Mouse (Mus musculus) CD8-positive naive resting alpha-beta T cell, adult 2 months (primary cell): ENCODE data around the gene Ptprm.

Experiments used
- DNase-seq, 2 experiments: peaks; one replicate each; pipeline ENCODE4 v3.0.0; 2022; ENCODE audit warnings: low read depth in 2 of 2, low spot score in 2 of 2

The Ptprm gene

GRCm38 (mm10) chr17:66996016-66996415, 358.2 kb downstream of the Ptprm start:
- no peak for DNase-seq

- DNase-seq = no peak
Measured at GRCm38 (mm10) chr17:66991815-66992214, 362.4 kb downstream of the Ptprm start.

GRCm38 (mm10) chr17:66990761-66991160, 363.5 kb downstream of the Ptprm start:
- no peak for DNase-seq

GRCm38 (mm10) chr17:66988014-66988413, 366.2 kb downstream of the Ptprm start:
- no peak for DNase-seq

- DNase-seq = no peak
Measured at GRCm38 (mm10) chr17:66981649-66982048, 372.6 kb downstream of the Ptprm start.

- DNase-seq = no peak
Measured at GRCm38 (mm10) chr17:66979971-66980370, 374.3 kb downstream of the Ptprm start.

GRCm38 (mm10) chr17:66976490-66976889, 377.8 kb downstream of the Ptprm start:
- DNase-seq = no peak

- no peak for DNase-seq
Measured at GRCm38 (mm10) chr17:66972976-66973375, 381.3 kb downstream of the Ptprm start.

- no peak for DNase-seq
Measured at GRCm38 (mm10) chr17:66960986-66961385, 393.3 kb downstream of the Ptprm start.

GRCm38 (mm10) chr17:66960557-66960956, 393.7 kb downstream of the Ptprm start:
- no peak for DNase-seq

- no peak for DNase-seq
Measured at GRCm38 (mm10) chr17:66959815-66960214, 394.4 kb downstream of the Ptprm start.

- DNase-seq = no peak
Measured at GRCm38 (mm10) chr17:66958766-66959165, 395.5 kb downstream of the Ptprm start.

- DNase-seq = no peak
Measured at GRCm38 (mm10) chr17:66944498-66944897, 409.8 kb downstream of the Ptprm start.

- no peak for DNase-seq
Measured at GRCm38 (mm10) chr17:66943539-66943938, 410.7 kb downstream of the Ptprm start.

GRCm38 (mm10) chr17:66925611-66926010, 428.6 kb downstream of the Ptprm start:
- DNase-seq = no peak

GRCm38 (mm10) chr17:66914696-66915095, 439.6 kb downstream of the Ptprm start:
- no peak for DNase-seq

GRCm38 (mm10) chr17:66912533-66912932, 441.7 kb downstream of the Ptprm start:
- no peak for DNase-seq

- DNase-seq = no peak
Measured at GRCm38 (mm10) chr17:66912120-66912519, 442.1 kb downstream of the Ptprm start.

- DNase-seq = no peak
Measured at GRCm38 (mm10) chr17:66909901-66910300, 444.4 kb downstream of the Ptprm start.

- DNase-seq = no peak
Measured at GRCm38 (mm10) chr17:66908921-66909320, 445.3 kb downstream of the Ptprm start.

GRCm38 (mm10) chr17:66894181-66894580, 460.1 kb downstream of the Ptprm start:
- DNase-seq = no peak

GRCm38 (mm10) chr17:66891916-66892315, 462.3 kb downstream of the Ptprm start:
- no peak for DNase-seq

GRCm38 (mm10) chr17:66891067-66891862, 463.0 kb downstream of the Ptprm start:
- DNase-seq = no peak
